Mouse (Mus musculus): ENCODE results near the gene 4930402F06Rik. TPM values are rescaled to one million over a fixed set of nuclear protein-coding genes. Genes with fewer than 3 reads are reported as not detected.

Gene 4930402F06Rik
- total RNA-seq, 2 experiments from 2014 or later: not detected

DNA sequence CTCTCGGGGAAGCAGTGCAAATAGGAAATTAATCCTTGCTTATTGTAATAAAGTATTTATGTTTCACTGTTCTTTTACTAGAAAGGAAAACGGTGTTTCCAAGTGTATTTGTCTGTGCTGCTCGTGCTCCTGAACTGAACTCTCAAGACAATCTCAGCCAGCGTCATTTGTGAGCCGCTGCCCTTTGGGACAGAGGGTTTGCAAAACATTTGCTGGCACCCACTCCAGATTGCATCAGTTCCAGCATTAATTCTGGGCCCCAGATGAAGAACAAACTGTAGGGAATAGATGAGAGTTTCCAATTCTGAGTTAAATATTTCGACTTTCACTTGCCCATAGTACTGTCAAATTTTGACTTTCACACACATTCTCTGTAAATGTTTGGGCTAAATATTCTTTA, 58.3 kb downstream of the 4930402F06Rik start:
- DNase-seq: peak; percentile 48 to 64

DNA sequence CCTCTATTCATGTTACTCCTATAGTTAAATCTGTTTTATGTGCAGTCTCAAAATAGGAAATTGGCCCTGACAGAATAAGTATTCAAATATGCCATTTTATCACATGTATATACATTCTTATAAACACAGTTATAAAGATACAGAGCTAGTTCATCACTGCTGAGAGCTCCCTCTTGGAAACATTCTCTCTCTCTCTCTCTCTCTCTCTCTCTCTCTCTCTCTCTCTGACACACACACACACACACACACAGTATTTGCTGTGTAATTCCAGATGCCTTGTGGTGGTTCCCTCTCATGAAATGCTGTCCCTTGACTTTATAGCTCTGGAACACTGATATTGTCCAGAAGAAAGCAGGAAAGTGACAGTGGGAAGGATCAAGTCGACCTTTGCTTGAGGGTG, 58.9 kb downstream of the 4930402F06Rik start:
- no peak for DNase-seq

DNA sequence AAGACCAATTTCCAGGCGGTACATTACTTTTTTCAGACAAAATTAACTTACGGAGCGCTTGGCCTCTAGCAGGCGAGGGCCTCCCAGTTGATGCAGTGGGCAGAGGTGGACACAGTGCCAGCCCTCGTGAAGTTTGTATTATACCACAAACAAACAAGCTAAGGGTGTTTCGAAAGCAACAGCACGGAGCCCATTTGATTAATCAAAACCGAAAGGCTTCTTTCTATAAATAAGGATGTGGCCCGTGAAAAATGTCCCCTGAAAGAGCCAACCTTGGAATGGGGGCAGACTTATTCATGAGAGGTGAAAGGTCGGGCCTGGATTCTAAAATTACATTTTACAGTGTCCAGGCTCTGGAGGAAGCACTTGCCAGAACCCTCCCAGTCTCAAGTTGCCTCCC, 59.6 kb downstream of the 4930402F06Rik start:
- DNase-seq: peak in 1 of 2 experiments; percentile 28

DNA sequence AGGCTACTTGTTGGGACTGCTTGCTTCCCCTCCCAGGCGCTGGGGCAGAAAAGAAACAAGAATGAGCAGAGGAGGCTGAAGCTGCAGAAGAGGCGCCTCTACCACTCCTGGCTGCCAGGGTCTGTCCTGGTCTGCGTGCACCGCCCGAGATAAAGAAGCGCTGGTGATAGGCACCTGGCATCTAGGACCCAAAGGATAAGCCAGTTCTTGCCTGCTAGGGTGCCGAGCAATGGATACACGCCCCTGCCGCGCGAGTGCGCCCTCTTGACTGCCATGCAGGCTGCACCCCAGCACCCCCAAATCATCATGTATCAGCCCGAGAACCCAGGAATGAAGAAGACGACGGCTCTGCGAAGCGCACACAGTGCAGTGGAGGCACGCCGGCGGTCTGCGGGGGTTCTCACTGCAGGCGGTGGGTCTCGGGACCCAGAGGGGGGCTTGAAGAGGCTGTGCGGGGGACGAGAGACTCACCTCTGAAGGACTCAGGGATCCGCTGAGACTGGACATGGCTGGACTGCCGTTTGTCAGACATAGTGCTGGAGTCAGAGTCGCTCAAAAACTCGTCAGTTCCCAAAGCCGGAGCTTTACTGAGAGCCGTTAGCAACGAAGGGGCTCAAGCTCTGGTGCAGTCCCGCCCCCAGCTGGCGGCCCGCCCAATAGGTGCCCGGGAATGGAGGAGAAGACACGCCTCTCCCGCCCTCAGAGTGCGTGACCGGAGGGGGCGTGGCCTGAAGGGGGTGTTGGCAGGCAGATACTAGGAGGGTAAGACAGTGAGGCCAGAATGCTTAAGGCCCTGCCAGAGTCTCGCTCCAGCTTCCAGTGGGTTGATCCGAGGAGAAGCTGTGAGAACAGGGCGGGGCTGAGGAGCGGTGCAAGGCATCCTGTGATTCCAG, 60.3 kb downstream of the 4930402F06Rik start, which contains the start of gene Stom:
Gene Stom (minus strand): TSS at position 589 of the 893 bp plus-strand sequence.
- DNase-seq: peak; percentile 100

DNA sequence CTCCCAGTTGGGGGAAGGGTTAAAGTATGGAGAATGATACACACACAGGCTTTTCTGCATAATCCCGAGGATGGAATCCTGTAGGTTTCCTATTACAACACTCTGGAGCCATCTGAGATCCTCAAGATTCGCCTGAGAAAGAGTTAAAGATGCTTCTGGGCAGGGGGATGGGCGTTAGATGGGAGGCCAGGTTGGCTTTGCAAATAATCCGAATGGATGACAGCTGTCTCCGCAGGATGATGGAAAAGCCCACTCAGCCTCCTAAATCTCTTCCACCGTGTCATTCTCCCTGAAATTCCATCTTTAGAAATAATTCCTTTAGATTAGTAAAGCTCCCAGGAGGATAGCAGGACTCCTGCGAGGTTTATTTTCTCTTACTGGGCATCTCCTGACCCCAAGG, 61.4 kb downstream of the 4930402F06Rik start:
- no peak for DNase-seq

DNA sequence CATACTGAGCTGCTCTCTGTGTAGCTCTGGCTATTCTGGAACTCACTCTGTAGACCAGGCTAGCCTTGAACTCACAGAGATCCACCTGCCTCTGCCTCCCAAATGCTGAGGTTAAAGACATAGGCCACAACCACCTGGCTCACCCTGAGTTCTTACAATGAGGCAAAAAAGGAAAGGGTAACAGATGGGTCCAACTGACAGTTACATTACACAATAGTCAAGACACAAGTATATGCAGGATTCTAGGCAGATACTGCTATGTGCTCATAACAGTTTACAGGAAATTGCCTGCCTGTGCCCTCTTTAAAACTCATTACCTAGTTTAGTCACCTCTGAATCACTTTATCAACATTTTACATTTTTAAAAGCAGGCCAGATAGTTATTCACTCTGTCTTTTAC, 63.3 kb downstream of the 4930402F06Rik start:
- no peak for DNase-seq

DNA sequence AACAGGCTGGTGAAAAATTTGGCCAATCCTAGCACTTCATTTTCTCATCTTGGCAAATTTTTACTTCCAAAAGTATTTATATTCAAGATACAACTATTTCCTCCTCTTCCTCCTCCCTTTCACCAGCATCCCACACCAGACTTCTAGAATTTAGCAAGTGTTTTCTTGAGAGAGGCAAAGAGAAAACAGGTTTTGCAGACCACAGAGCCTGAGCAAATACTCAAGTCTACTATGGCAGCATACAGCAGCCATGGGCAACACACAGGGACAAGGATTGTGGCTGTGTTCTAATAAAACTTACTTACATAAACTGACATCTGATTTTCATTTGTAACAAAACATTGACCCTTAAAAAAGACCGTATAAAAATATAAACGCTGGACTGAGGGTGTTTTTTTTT, 65.8 kb downstream of the 4930402F06Rik start:
- no peak for DNase-seq

DNA sequence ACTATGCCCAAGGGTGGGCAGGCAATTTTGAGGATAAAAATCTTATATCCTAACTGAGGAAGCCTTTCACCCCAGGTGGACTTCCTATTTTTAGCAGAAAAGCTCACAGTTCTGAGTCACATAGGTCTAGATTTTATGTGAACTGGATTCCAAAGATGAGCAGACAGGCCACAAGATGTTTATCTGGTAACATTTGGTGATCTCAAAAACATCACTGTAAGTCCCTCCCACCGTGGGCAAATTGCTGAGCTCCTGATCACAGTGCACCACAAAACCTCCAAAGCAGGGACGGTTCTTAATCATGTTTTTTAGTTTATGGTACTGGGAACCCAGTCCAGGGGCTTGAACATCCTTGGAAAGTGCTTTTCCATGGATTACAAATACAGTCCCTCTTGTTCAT, 67.9 kb downstream of the 4930402F06Rik start:
- DNase-seq: no peak

DNA sequence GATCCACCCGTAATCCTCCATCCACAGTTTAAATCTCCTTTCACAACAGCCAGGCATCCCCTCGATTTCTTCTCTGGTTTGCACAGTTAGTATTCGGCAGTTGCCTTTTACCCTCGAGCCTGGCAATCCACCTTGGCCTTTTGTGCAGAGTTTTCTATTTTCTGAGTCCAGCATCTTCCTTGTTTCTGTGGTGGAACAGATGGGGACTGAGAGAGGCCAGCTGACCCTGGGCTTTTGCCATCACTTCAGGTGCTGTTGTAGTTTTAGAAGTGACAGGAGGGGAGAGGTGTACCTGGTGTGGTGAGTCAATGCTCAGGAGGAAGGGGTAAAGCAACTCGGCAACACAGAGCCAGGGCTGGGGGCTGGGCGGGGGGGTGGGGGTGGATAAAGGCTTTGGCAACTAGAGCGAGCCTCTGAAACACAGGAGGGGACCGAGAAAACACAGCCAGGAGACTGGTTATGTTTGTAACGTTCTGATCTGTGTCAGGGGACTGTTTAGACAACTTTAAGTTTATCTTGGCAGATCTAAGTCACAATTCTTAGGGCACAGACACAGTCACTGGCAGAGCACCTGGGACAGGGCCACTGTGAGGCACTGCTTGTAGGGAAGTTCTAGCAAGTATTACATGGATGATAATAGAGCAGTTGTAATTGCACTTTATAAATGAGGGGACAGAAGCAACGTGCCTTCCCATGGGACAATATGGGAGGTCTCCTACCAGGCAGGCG, 68.7 kb downstream of the 4930402F06Rik start:
- DNase-seq: no peak

DNA sequence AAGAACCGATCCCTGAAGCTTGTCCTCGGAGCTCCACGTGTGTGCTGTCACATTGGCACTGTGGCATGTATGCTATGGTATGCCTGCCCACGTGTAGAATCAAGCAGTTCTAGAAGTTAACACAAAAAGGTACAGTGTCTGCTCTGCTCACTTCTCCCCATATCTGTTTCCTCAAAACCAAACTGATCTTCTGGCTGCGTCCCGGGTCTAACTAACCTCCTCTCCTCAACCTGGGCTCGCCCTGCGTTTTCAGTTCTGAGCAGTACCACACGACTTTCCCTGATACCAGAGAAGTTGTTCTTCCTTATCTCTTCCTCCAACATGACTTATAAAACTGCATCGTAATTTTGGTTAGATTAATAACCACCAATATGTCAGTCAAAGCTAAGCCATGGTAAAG, 69.4 kb downstream of the 4930402F06Rik start:
- DNase-seq: no peak

DNA sequence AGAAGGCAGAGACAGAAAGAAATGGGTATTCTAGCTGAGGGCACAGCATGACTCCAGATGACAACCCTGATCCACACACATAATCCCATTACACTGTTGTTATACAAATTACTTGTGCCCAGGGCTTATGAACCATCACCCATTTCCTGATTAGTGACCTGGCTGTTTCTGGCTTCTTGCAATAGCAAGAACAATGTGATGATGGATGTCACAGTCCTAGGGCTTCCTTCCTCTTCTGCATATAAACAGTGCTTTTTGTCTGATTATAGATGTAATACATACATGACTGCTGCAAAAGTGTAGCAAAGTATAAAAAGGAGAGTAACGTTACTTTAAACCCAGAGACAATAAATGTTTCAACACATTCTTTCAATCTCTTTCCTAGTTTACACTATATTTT, 70.0 kb downstream of the 4930402F06Rik start:
- no peak for DNase-seq

DNA sequence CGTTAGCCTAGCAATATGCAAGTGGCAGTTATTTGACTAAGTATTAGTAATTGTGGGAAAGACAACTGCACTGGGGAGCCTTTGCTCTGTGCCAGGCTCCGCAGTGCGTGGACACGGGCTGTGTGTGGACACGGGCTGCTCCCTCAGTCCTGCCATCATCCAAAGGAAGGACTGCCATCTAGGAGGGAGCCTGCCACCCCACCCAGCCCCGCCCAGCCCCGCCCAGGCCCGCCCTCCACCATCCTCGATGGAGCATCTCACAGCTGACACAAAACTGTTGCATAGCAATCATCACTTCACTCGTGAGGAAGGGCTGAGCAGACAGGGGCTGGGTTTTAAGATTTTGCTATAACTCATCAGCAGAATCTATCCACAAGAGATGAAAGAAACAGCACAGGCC, 71.0 kb downstream of the 4930402F06Rik start:
- DNase-seq: no peak

Other genes starting within 250 kb of the 4930402F06Rik start
- 100 to 1,000 TPM; 207 to 234 TPM for gene Rab14, start 196.1 kb downstream of the 4930402F06Rik start, total RNA-seq (2021)
- gene Gsn, start 140.8 kb downstream of the 4930402F06Rik start, total RNA-seq (2021): 100 to 1,000 TPM; 405 to 505 TPM
- 10 to 100 TPM; 38.9 to 53.7 TPM for gene Stom, start 60.2 kb downstream of the 4930402F06Rik start, total RNA-seq (2021)
- gene 4930568D16Rik, start 29.4 kb downstream of the 4930402F06Rik start, total RNA-seq (2021): not detected
- gene Ggta1, start 66.1 kb upstream of the 4930402F06Rik start, total RNA-seq (2021): 10 to 100 TPM in 1 of 2 experiments, 1 to 10 TPM in 1; 7.9 to 14.2 TPM
- 100 to 1,000 TPM in 1 of 2 experiments, 10 to 100 TPM in 1; 65.0 to 103 TPM for gene Dab2ip, start 161.1 kb upstream of the 4930402F06Rik start, total RNA-seq (2021)

All from adrenal gland, postnatal 36 days (tissue).